Mouse (Mus musculus) lung, embryonic 15.5 days (tissue): ENCODE data around the gene Foxk1. TPM values are rescaled to one million over a fixed set of nuclear protein-coding genes. Genes with fewer than 3 reads are reported as not detected.

Source experiments
- ATAC-seq: fragments of 200-750 bp; cut with Nextera tagmentation; 2 replicates; pipeline ENCODE4 v1.8.0; 2017; ENCODE audit warnings: moderate number of reproducible peaks, borderline replicate concordance; ENCODE audit not compliant: low FRiP score, low TSS enrichment; ENCODE audit errors: extremely low read depth
- H3K27ac ChIP-seq: fragments of 300-500 bp; sonication (generic); 2 replicates; pipeline ENCODE4 v1.5.1; 2015; ENCODE audit warnings: moderate library complexity, mild to moderate bottlenecking, inconsistent platforms
- H3K27me3 ChIP-seq: fragments of 300-500 bp; sonication (generic); 2 replicates; pipeline ENCODE4 v1.6.1; 2015; ENCODE audit warnings: inconsistent platforms
- H3K36me3 ChIP-seq: fragments of 300-500 bp; sonication (generic); 2 replicates; pipeline ENCODE4 v1.6.1; 2015; ENCODE audit warnings: inconsistent platforms
- H3K4me1 ChIP-seq: fragments of 300-500 bp; sonication (generic); 2 replicates; pipeline ENCODE4 v1.6.1; 2015; ENCODE audit warnings: inconsistent platforms
- H3K4me2 ChIP-seq: fragments of 300-500 bp; sonication (generic); 2 replicates; pipeline ENCODE4 v1.6.1; 2015; ENCODE audit warnings: inconsistent platforms, mild to moderate bottlenecking, moderate library complexity
- H3K4me3 ChIP-seq: fragments of 300-500 bp; sonication (generic); 2 replicates; pipeline ENCODE4 v1.5.1; 2015; ENCODE audit warnings: mild to moderate bottlenecking, inconsistent platforms
- H3K9ac ChIP-seq: fragments of 300-500 bp; sonication (generic); 2 replicates; pipeline ENCODE4 v1.6.1; 2015; ENCODE audit warnings: inconsistent platforms
- H3K9me3 ChIP-seq: fragments of 300-500 bp; sonication (generic); 2 replicates; pipeline ENCODE4 v1.6.1; 2016; ENCODE audit warnings: inconsistent platforms
- WGBS: fragments of 180-500 bp; shearing (Covaris S2); methylation state at CpG from one replicate; pipeline ENCODE4 v1.1.7; 2015; 5-methylcytosine and 5-hydroxymethylcytosine counted together
- polyA plus RNA-seq: library from polyadenylated mRNA; unstranded; fragments of >200 nt; fragmentation: Nextera tagmentation; extraction: Ambion mirVana; gene quantifications from 2 replicates; pipeline ENCODE4 v1.2.1, GENCODE M21; 2015

Gene Foxk1
- polyA plus RNA-seq, result 4.0 and 5.7 TPM in 2 replicates

- Histone ChIP-seq H3K27ac (peak within 1 kb of the TSS; percentile 91), H3K9ac (peak within 1 kb of the TSS; percentile 97), H3K4me1 (peaks cover 52% of the 10 kb centered on the region)
These were observed at the start of gene Foxk1 for GRCm38 (mm10) chr5:142400981-142401640. TSS of gene Foxk1 (plus strand) at chr5:142401497.

GRCm38 (mm10) chr5:142352336-142352892, 48.9 kb upstream of the Foxk1 start:
- no peaks in the 10 kb centered on the region for H3K27me3 ChIP-seq
- 87% methylated on average over 5 of the region's 5 CpGs for WGBS
- no peaks in the 10 kb centered on the region for H3K36me3 ChIP-seq
- no peaks in the 10 kb centered on the region for H3K4me1 ChIP-seq
- no peak for ATAC-seq
- H3K27ac ChIP-seq, result no peak overlapping the region
- no peak overlapping the region for H3K4me2 ChIP-seq
- no peak overlapping the region for H3K9ac ChIP-seq
- H3K4me3 ChIP-seq, result no peak overlapping the region
- H3K9me3 ChIP-seq, result no peaks in the 10 kb centered on the region

More at GRCm38 (mm10) chr5:142400981-142401640, at the start of gene Foxk1:
- peak; percentile 88 for ATAC-seq
- WGBS, result 1% methylated on average over 58 of the region's 60 CpGs
- Histone ChIP-seq H3K9me3 (no peaks in the 10 kb centered on the region), H3K4me2 (peak within 1 kb of the TSS; percentile 85), H3K27me3 (no peaks in the 10 kb centered on the region), H3K4me3 (peak within 1 kb of the TSS; percentile 96), H3K36me3 (no peaks in the 10 kb centered on the region; the same call in 1 of the 2 replicates)

- no peak for ATAC-seq
- no peak overlapping the region for H3K4me3 ChIP-seq
- 69% methylated on average over 3 of the region's 3 CpGs for WGBS
- no peak overlapping the region for H3K4me2 ChIP-seq
- no peak overlapping the region for H3K27ac ChIP-seq
- no peaks in the 10 kb centered on the region for H3K36me3 ChIP-seq
- H3K9me3 ChIP-seq, result no peaks in the 10 kb centered on the region
- no peaks in the 10 kb centered on the region; the same call in 1 of the 2 replicates for H3K27me3 ChIP-seq
- no peak overlapping the region for H3K9ac ChIP-seq
- H3K4me1 ChIP-seq, result no peaks in the 10 kb centered on the region
These were observed 46.2 kb upstream of the Foxk1 start for GRCm38 (mm10) chr5:142355144-142355543.

GRCm38 (mm10) chr5:142361166-142361565, 40.1 kb upstream of the Foxk1 start:
- WGBS, result 44% methylated on average over 5 of the region's 5 CpGs
- Histone ChIP-seq H3K4me3 (no peak overlapping the region), H3K9me3 (no peaks in the 10 kb centered on the region), H3K27me3 (no peaks in the 10 kb centered on the region; the same call in 1 of the 2 replicates), H3K27ac (no peak overlapping the region), H3K36me3 (no peaks in the 10 kb centered on the region), H3K9ac (no peak overlapping the region), H3K4me1 (0 out of 2 replicates have a peak, but pooled peaks cover 8% of the 10 kb centered on the region), H3K4me2 (no peak overlapping the region)
- no peak for ATAC-seq

GRCm38 (mm10) chr5:142362894-142363293, 38.4 kb upstream of the Foxk1 start:
- H3K9ac ChIP-seq, result no peak overlapping the region
- no peak for ATAC-seq
- no peaks in the 10 kb centered on the region for H3K36me3 ChIP-seq
- peaks cover 16% of the 10 kb centered on the region for H3K4me1 ChIP-seq
- 0 out of 2 replicates have a peak overlapping the region, but pooled peaks have one; percentile 44 for H3K27ac ChIP-seq
- H3K9me3 ChIP-seq, result no peaks in the 10 kb centered on the region
- H3K4me2 ChIP-seq, result no peak overlapping the region
- H3K4me3 ChIP-seq, result no peak overlapping the region
- no peaks in the 10 kb centered on the region; the same call in 1 of the 2 replicates for H3K27me3 ChIP-seq
- WGBS, result 45% methylated on average over 3 of the region's 3 CpGs

GRCm38 (mm10) chr5:142364095-142364494, 37.2 kb upstream of the Foxk1 start:
- no peaks in the 10 kb centered on the region for H3K9me3 ChIP-seq

GRCm38 (mm10) chr5:142367085-142368081, 33.9 kb upstream of the Foxk1 start:
- Histone ChIP-seq H3K27ac (peak overlapping the region; percentile 68), H3K9me3 (no peaks in the 10 kb centered on the region), H3K4me2 (peak overlapping the region; percentile 77), H3K9ac (peak overlapping the region; percentile 63), H3K4me1 (peaks cover 34% of the 10 kb centered on the region), H3K4me3 (peak overlapping the region; percentile 65), H3K27me3 (no peaks in the 10 kb centered on the region), H3K36me3 (no peaks in the 10 kb centered on the region)
- ATAC-seq, result peak; percentile 87
- 1% methylated on average over 78 of the region's 83 CpGs for WGBS

More at GRCm38 (mm10) chr5:142364095-142364494, 37.2 kb upstream of the Foxk1 start:
- no peak overlapping the region for H3K4me2 ChIP-seq
- H3K9ac ChIP-seq, result no peak overlapping the region
- no peaks in the 10 kb centered on the region; the same call in 1 of the 2 replicates for H3K27me3 ChIP-seq
- H3K4me1 ChIP-seq, result peaks cover 22% of the 10 kb centered on the region
- peak overlapping the region; percentile 44; the same call in 1 of the 2 replicates for H3K27ac ChIP-seq
- H3K4me3 ChIP-seq, result no peak overlapping the region
- H3K36me3 ChIP-seq, result no peaks in the 10 kb centered on the region
- WGBS, result 40% methylated on average over 5 of the region's 5 CpGs
- no peak for ATAC-seq

- Histone ChIP-seq H3K4me3 (peak overlapping the region; percentile 65), H3K27ac (peak overlapping the region; percentile 68), H3K27me3 (no peaks in the 10 kb centered on the region), H3K9me3 (no peaks in the 10 kb centered on the region), H3K4me2 (peak overlapping the region; percentile 77), H3K36me3 (no peaks in the 10 kb centered on the region), H3K9ac (peak overlapping the region; percentile 63), H3K4me1 (peaks cover 31% of the 10 kb centered on the region)
- ATAC-seq, result no peak
- WGBS, result 39% methylated on average over 5 of the region's 5 CpGs
These were observed 33.2 kb upstream of the Foxk1 start for GRCm38 (mm10) chr5:142368122-142368521.

GRCm38 (mm10) chr5:142370406-142371171, 30.7 kb upstream of the Foxk1 start:
- no peak overlapping the region for H3K4me2 ChIP-seq
- no peak overlapping the region for H3K4me3 ChIP-seq
- no peaks in the 10 kb centered on the region for H3K9me3 ChIP-seq
- H3K9ac ChIP-seq, result no peak overlapping the region
- ATAC-seq, result no peak
- H3K27me3 ChIP-seq, result no peaks in the 10 kb centered on the region
- 90% methylated on average over 4 of the region's 4 CpGs for WGBS
- no peaks in the 10 kb centered on the region for H3K36me3 ChIP-seq
- H3K27ac ChIP-seq, result no peak overlapping the region
- H3K4me1 ChIP-seq, result peaks cover 26% of the 10 kb centered on the region

- Histone ChIP-seq H3K9ac (peak overlapping the region; percentile 18), H3K27me3 (no peaks in the 10 kb centered on the region), H3K4me2 (peak overlapping the region; percentile 38), H3K4me3 (0 out of 2 replicates have a peak overlapping the region, but pooled peaks have one; percentile 2), H3K27ac (peak overlapping the region; percentile 64), H3K4me1 (peaks cover 24% of the 10 kb centered on the region), H3K36me3 (no peaks in the 10 kb centered on the region), H3K9me3 (no peaks in the 10 kb centered on the region)
- no peak for ATAC-seq
- 14% methylated on average over 24 of the region's 24 CpGs for WGBS
These were observed 29.8 kb upstream of the Foxk1 start for GRCm38 (mm10) chr5:142371172-142372155.
